Mouse (Mus musculus): ENCODE results near the gene Rdh1. TPM values are rescaled to one million over a fixed set of nuclear protein-coding genes. Genes with fewer than 3 reads are reported as not detected.

Gene Rdh1
- under 1 TPM in 1 of 2 experiments, not detected in 1; 0.05 TPM for total RNA-seq (2021)
- long read RNA-seq, experiment 1, result 0 reads
- long read RNA-seq, experiment 2, result 0 reads

GRCm38 (mm10) chr10:127759181-127760110 is at the start of gene Rdh1, which contains the start of gene Rdh16f1:
Gene Rdh1, plus strand, starts transcription at chr10:127759721.
Gene Rdh16f1, plus strand, starts transcription at chr10:127759787.
- intact Hi-C loops (cut with DNase I), result no loop called here
- DNase-seq, result no peak

DNA sequence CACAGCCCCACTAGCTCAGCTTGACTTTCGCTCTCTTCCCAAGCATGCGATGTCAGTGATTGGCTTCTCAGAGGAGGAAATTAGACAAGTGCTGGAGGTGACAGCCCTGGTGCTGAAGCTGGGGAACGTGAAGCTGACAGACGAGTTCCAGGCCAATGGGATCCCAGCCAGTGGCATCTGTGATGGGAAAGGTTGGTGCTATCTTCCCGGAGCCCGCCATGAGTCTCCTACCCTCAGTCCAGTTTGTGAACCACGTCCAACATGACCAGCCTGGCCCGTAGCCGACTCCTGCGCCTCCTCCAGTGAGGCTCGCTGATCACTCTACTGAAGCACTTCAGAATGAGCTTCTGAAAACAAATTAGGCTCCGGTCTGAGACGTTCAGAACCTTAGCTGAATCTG is 49.2 kb upstream of the Rdh1 start:
- no peak for DNase-seq
- intact Hi-C loops (cut with DNase I), result no loop called here

DNA sequence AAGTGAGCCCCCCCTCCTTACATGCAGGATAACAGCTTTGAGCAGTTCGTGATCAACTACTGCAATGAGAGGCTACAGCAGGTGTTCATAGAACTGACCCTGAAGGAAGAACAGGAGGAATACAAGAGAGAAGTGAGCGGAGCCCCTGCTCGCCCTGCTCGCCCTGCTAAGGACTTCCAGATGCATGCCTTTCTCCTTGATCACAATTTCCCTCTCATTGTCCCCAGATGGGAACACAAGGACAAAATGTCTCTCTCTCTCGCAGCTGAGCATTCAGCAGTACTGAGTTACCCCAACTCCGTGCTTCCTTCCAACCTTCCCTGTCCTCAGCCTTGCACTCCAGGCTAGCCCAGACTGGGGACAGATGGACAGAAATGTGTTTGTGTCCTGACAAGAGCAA is 46.8 kb upstream of the Rdh1 start:
- DNase-seq, result no peak
- intact Hi-C loops (cut with DNase I), result no loop called here

- peak; percentile 19 to 37 for DNase-seq
- intact Hi-C loops (cut with DNase I), result no loop called here
These were observed 37.7 kb upstream of the Rdh1 start for GRCm38 (mm10) chr10:127721671-127722418.

DNA sequence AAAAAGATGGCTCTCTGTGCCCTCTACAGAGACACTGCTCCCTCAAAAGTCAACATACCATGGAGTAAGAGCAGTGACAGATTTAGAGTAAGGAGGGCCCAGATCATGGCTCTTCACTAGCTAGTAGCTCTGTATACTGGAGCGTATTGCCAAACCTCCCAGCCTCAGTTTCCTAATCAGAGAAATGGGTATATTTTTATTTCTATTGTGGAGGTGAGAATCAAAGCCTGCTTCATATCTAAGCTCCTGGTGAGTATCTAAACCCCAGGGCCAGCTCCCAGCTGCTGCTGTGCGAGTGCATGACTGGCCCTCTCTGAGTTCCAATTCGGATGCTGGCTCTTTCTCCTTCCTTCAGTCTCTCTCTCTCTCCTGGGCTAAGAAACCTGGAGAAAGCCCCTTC is 35.3 kb upstream of the Rdh1 start, which contains the start of gene Tac2:
Tac2 (plus strand) TSS at position 301 of the 400 bp plus-strand sequence.
- no peak for DNase-seq
- intact Hi-C loops (cut with DNase I), result no loop called here

DNA sequence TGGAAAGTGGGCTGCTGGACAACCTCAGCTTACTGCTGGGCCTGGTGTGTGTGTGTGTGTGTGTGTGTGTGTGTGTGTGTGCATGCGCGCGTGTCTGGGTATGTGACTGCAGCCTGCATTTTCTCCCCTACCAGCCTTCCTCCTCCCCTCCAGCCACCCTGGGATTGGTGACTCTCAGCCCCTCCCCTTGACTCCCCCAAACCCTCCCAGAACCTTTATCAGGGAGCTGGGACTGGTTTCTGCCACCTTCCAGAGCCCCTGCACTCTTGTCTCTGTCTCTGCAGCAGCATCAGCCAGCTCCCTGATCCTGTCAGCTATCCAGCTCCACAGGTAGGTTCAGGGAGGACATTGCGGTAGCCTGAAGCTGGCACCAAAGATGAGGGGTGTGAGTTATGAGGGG is 34.4 kb upstream of the Rdh1 start:
- intact Hi-C loops (cut with DNase I), result no loop called here
- DNase-seq, result no peak

DNA sequence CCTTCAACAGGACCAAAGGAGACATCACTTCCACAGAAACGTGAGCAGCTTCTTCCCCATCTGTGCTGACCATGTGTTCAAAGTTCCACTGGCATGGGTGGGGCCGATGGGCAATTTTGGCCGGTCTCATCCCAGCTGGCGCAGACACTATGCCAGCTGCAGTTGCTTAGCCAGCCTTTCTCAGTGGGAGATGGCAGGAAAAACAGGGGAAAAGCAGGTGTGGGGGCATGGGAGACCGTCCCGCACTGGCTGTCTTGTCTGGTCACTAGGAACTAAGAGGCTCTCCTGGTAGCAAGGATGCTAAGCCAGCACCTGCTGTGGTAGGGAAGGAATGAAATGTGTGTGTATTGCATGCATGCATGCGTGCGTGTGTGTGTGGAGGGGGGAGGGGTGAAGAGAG is 31.1 kb upstream of the Rdh1 start:
- no peak for DNase-seq
- intact Hi-C loops (cut with DNase I), result no loop called here

DNA sequence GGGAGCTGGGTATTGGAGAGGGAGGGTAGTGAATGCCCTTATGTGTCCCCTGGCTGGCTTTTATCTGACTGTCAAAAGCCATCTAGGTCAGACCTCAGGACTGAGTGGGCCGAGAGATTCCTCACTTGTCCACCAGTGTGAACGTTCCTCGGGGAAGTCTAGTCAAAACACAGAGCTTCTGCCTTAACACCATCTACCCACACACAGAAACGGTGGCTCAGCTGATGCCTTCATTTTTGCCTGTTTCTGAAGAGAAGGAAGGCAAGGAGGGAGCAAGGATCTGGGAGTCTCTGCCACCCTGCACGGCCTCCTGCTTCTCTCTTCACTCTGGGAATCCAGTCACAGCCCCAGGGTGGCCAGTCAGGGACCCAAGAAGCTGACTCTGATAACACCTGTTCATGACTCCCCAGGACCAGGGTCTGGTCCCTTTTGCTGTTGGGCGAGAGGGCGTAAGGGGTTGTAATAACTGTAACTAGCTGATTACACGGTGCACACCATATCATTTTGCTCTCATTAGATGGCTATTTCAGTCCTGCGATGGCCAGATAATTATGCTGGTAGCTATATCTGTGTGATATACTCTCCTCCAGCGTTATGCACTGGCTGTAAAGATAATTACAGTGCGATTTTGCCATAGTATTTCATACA is 29.1 kb upstream of the Rdh1 start:
- intact Hi-C loops (cut with DNase I), result no loop called here

GRCm38 (mm10) chr10:127730933-127731310 is 28.6 kb upstream of the Rdh1 start:
- intact Hi-C loops (cut with DNase I), result no loop called here
- DNase-seq, result no peak

More for the DNA sequence above, 29.1 kb upstream of the Rdh1 start:
- no peak for DNase-seq

DNA sequence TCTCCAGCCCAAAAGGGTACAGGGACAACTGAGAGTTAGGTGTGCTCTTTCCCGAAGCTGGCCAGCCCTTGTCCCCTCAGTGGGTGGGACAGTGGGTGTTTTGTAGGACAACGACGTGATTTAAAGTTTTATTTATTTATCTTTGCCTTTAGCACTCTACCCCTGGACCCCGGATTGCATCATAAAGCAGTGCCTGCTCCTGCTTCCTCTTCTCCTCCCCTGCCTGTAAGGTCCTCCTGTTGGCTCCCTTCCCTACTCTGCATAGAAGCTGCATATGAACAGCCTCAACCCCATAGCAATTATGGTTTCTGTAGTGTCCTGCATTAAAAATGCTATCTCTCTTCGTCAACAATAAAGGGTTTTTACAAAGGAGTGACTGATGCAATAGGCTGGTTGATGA is 28.1 kb upstream of the Rdh1 start:
- no peak for DNase-seq
- intact Hi-C loops (cut with DNase I), result no loop called here

- intact Hi-C loops (cut with DNase I), result loop anchor here (1.0 kb wide), 1 partner anchor 93 kb away; no protein-coding TSS in a partner anchor
- DNase-seq, result peak in 1 of 2 experiments; percentile 29
These were observed 25.1 kb upstream of the Rdh1 start for GRCm38 (mm10) chr10:127734434-127734833.

GRCm38 (mm10) chr10:127736266-127736665 is 23.3 kb upstream of the Rdh1 start:
- DNase-seq, result no peak
- intact Hi-C loops (cut with DNase I), result loop anchor here (2.0 to 5.0 kb wide), 4 partner anchors 41 to 271 kb away; partner anchors contain the start of gene Hsd17b6

DNA sequence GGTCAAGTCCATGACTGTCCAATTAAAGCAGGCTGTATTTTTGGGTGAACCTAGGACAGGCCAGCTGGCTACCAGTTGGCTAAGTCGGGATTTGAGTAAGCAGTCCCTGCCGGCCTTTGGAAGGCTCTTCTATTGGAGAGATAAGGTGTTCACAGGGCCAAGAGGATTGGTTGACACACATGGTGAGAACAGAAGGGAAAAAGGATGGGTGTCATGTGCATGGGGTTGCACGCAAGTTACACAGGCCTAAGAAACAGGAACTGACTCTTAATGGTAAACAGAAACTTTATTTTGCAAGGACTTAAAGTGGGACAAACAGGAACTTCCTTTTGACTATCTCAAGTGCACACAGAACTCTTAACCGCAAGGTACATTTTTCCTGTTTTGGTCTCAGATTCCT is 22.6 kb upstream of the Rdh1 start:
- intact Hi-C loops (cut with DNase I), result loop anchor here (1.0 to 5.0 kb wide), 5 partner anchors 42 to 270 kb away; partner anchors contain the start of genes Hsd17b6 and Stat6
- no peak for DNase-seq

DNA sequence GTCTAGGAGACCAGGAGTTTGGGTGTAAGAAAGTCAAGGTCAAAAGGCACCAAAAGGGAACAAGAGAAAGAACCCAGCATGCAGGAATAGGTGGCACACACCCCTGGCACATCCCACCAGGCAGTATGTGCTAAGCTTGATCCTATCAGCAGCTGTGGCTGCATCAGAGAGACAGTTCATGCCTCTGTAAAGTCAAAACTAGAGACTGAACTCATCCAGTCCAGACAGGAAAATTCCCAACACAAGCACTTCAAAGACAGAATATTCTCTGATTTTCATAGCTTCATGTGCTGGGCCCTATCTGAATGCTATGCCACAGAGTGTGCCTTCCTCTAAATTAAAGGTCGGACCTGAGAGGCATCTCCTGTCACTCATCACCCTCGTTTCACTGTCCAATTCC is 22.0 kb upstream of the Rdh1 start:
- DNase-seq, result no peak
- intact Hi-C loops (cut with DNase I), result loop anchor here (1.0 to 5.0 kb wide), 5 partner anchors 43 to 270 kb away; partner anchors contain the start of genes Hsd17b6 and Stat6

- intact Hi-C loops (cut with DNase I), result loop anchor here (1.0 to 5.0 kb wide), 4 partner anchors 61 to 269 kb away; partner anchors contain the start of gene Hsd17b6
- peak; percentile 58 to 68 for DNase-seq
These were observed 21.2 kb upstream of the Rdh1 start for GRCm38 (mm10) chr10:127738151-127738882.

DNA sequence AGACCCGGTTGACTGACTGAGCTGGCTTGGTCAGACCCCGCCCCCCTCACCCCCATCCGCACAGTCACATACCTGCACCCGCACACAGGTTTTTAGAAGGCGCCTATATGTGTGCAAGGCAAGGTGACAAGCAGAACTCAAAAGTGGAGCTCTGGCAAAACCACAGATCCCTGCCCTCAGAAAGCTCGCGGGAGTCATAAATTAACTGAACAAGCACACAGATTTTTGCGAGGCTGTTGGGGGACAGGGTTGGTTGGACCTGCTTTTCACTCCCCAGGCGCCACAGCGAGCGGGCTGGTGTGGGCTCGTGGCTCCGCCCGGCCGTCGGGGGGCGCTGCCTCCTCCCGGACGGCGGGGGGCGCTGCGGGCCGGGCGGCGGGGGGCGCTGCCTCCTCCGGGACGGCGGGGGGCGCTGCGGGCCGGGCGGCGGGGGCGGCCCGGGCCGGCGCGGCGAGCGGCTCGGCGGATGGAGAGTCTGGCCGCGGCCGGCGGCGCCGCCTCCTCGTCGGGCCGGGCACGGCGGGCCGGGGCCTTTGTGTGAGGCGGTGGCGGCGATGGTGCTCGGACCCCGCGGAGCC is 20.3 kb upstream of the Rdh1 start, which contains the start of gene Zbtb39:
Zbtb39 (plus strand) TSS at position 456 of the 578 bp plus-strand sequence.
- DNase-seq, result peak; percentile 92 to 94
- intact Hi-C loops (cut with DNase I), result loop anchor here (5.0 kb wide), 3 partner anchors 62 to 268 kb away; partner anchors contain the start of gene Hsd17b6

DNA sequence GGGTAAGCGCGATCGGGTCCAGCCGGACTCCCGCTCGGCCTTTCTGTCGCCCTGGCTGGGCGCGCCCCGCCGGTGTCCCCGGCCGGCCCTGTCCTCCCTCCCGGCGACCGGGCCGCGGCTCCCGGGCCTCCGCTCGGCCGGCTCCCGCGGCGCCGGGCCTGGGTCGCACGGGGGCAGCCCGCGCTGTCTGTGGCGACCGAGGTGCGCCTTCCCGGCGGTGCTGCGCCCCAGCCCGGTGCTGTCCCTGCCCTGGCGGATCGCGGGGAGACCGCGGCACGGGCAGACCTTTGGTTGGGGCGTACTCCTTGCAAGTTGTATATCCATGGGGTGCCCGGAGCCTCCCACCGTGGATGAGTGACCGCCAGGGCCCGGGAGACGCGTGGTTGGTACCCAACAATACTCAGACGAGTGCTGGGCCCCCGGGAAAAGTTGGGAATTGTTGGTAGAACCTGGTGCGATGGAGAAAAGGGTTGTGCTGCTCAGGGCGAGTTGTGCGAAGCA is 19.8 kb upstream of the Rdh1 start:
- intact Hi-C loops (cut with DNase I), result loop anchor here (5.0 kb wide), 3 partner anchors 62 to 268 kb away; partner anchors contain the start of gene Hsd17b6
- no peak for DNase-seq

DNA sequence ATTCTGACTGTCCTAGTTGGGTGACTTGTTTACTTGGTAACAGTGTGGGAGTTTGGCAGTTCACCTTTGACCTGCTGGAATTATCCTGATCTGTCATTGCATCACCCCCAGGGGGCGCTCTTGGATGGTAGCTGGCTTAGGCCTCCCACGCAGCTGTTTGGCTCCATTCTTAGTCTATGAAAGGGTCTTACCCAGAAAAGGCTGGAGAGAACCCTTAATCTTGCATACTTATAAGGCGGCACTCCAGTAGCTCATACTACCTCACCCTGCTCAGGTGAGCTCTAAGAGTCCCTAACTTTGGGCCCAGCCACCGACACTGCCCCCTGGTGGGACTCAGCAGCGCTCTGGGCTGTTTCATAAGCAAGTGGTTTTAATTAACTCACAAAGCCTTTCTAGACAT is 14.9 kb upstream of the Rdh1 start:
- DNase-seq, result peak; percentile 65 to 66
- intact Hi-C loops (cut with DNase I), result no loop called here

DNA sequence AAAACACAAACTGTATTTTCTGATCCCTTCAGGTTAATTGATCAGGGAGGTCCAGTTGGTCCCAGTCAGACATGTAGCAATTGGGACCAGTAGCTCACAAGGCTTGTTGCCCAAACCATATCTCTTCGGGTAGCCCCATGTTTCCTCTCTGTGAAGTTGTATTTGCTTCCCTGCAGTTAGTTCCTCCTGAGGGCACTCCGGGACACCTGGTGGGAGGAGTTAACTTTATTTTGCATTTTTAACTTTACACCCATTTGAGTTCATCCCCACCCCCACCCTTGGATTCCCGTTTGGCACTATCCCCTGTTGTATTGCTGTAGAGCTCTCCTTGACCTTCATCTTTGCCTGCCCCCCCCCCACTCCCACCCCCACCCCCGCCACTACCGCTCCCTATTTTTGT is 13.6 kb upstream of the Rdh1 start:
- intact Hi-C loops (cut with DNase I), result no loop called here

More for the DNA sequence above, 13.6 kb upstream of the Rdh1 start:
- no peak for DNase-seq

All from heart, postnatal 14 days (tissue).